Mouse (Mus musculus) ES-E14 (cell line): ENCODE results near the gene Anxa6. TPM values are rescaled to one million over a fixed set of nuclear protein-coding genes. Genes with fewer than 3 reads are reported as not detected.
A peak's percentile ranks its signal among the peaks of the same experiment; 100 is the strongest.

ENCODE experiments used
- DNase-seq: peaks from one replicate; pipeline ENCODE4 v3.0.0-alpha.2; 2013; ENCODE audit warnings: low read depth, low spot score
- H3K27ac ChIP-seq: 2 replicates; pipeline ENCODE4 v1.5.1; 2012; ENCODE audit warnings: low read depth, mild to moderate bottlenecking, low read length, moderate library complexity, mixed read lengths; ENCODE audit not compliant: poor library complexity, insufficient read depth, severe bottlenecking
- H3K36me3 ChIP-seq: 2 replicates; pipeline ENCODE4 v1.6.1; 2012; ENCODE audit warnings: mild to moderate bottlenecking, low read length, moderate library complexity, mixed read lengths; ENCODE audit not compliant: control insufficient read depth, poor library complexity, insufficient read depth, severe bottlenecking
- H3K4me1 ChIP-seq, 2 experiments: fragments of 150-350 bp in 1 of 2; sonication (generic) in 1 of 2; 2 replicates each; pipeline ENCODE4 v1.6.1; 2012; ENCODE audit warnings: low read length in 2 of 2, mild to moderate bottlenecking in 1 of 2, mixed read lengths in 1 of 2; ENCODE audit not compliant: control insufficient read depth in 2 of 2, insufficient read depth in 2 of 2, poor library complexity in 1 of 2
- H3K4me3 ChIP-seq, 2 experiments: fragments of 150-350 bp in 1 of 2; sonication (generic) in 1 of 2; 2 replicates each; pipeline ENCODE4 v1.5.1; 2012; ENCODE audit warnings: low read length in 2 of 2, low read depth in 1 of 2, mild to moderate bottlenecking in 1 of 2, mixed read lengths in 1 of 2; ENCODE audit not compliant: insufficient read depth in 1 of 2, poor library complexity in 1 of 2, severe bottlenecking in 1 of 2
- H3K9ac ChIP-seq: 2 replicates; pipeline ENCODE4 v1.6.1; 2012; ENCODE audit warnings: low read depth, mild to moderate bottlenecking, low read length, mixed read lengths; ENCODE audit not compliant: poor library complexity, insufficient read depth, severe bottlenecking
- H3K9me3 ChIP-seq: fragments of 150-350 bp; sonication (generic); 2 replicates; pipeline ENCODE4 v1.6.1; 2012; ENCODE audit warnings: low read depth, mild to moderate bottlenecking, low read length; ENCODE audit not compliant: control insufficient read depth, insufficient read depth
- CHD2 ChIP-seq: IDR thresholded peaks from 2 replicates; pipeline ENCODE4 v1.6.1; 2014; ENCODE audit warnings: mild to moderate bottlenecking, low read depth, low read length, inconsistent platforms
- HCFC1 ChIP-seq: IDR thresholded peaks from 2 replicates; pipeline ENCODE4 v1.6.1; 2012; ENCODE audit warnings: low read length, inconsistent platforms, borderline replicate concordance; ENCODE audit not compliant: insufficient read depth
- MAFK ChIP-seq: IDR thresholded peaks from 2 replicates; pipeline ENCODE4 v1.6.1; 2014; ENCODE audit warnings: mild to moderate bottlenecking, low read depth, low read length, inconsistent platforms; ENCODE audit not compliant: insufficient read depth
- ZC3H11A ChIP-seq: IDR thresholded peaks from 2 replicates; pipeline ENCODE4 v1.6.1; 2012; ENCODE audit warnings: low read depth, mild to moderate bottlenecking, inconsistent platforms, low read length, borderline replicate concordance
- ZNF384 ChIP-seq: IDR thresholded peaks from 2 replicates; pipeline ENCODE4 v1.6.1; 2012; ENCODE audit warnings: low read depth, low read length, inconsistent platforms
- in situ Hi-C, 2 experiments: fragments of 600-800 bp; cut with MboI; formaldehyde crosslinking; loops; one replicate each; pipeline ENCODE4 v1.15.1; 2025; ENCODE audit warnings: low sequenced_read_pairs in 2 of 2, inconsistent platforms in 1 of 2; ENCODE audit not compliant: unreplicated experiment in 2 of 2
- total RNA-seq: library from RNA; depleted of rRNA; stranded (reverse); fragments of 300-350 nt; gene quantifications from 2 replicates; pipeline ENCODE4 v1.2.3, GENCODE M21; 2012

Anxa6 gene
- total RNA-seq, 1 experiment = 125 TPM

GRCm38 (mm10) chr11:54987974-54988373 is 45.3 kb downstream of the Anxa6 start:
- no peak overlapping the region for H3K27ac ChIP-seq
- in situ Hi-C loops = loop anchor here (5.0 to 10.0 kb wide), 2 partner anchors 56 to 103 kb away; no protein-coding TSS in a partner anchor
- H3K9ac ChIP-seq = no peak overlapping the region
- no peak for TF ChIP-seq HCFC1
- TF ChIP-seq MAFK = no peak
- TF ChIP-seq ZNF384 = peak; percentile 97
- TF ChIP-seq ZC3H11A = peak; percentile 53; the same call in 1 of the 2 replicates
- no peak for TF ChIP-seq CHD2
- peak; percentile 65 for DNase-seq
- H3K4me3 ChIP-seq = no peak overlapping the region
- H3K36me3 ChIP-seq = peaks cover 17% of the 10 kb centered on the region; the same call in 1 of the 2 replicates
- no peaks in the 10 kb centered on the region for H3K9me3 ChIP-seq
- no peaks in the 10 kb centered on the region for H3K4me1 ChIP-seq

- H3K27ac ChIP-seq = no peak overlapping the region
- H3K9ac ChIP-seq = no peak overlapping the region
- H3K4me1 ChIP-seq = no peaks in the 10 kb centered on the region
- H3K4me3 ChIP-seq = no peak overlapping the region
- TF ChIP-seq HCFC1 = no peak
- no peak for TF ChIP-seq MAFK
- no peak for TF ChIP-seq ZC3H11A
- no peak for TF ChIP-seq CHD2
- no peaks in the 10 kb centered on the region for H3K9me3 ChIP-seq
- in situ Hi-C loops = loop anchor here (5.0 to 10.0 kb wide), 2 partner anchors 53 to 100 kb away; no protein-coding TSS in a partner anchor
- no peak for DNase-seq
- H3K36me3 ChIP-seq = peaks cover 14% of the 10 kb centered on the region; the same call in 1 of the 2 replicates
Observed at GRCm38 (mm10) chr11:54985086-54985485, 48.2 kb downstream of the Anxa6 start.

- TF ChIP-seq ZNF384 (no peak), CHD2 (no peak), ZC3H11A (no peak), MAFK (no peak), HCFC1 (no peak)
- no peaks in the 10 kb centered on the region for H3K9me3 ChIP-seq
- H3K9ac ChIP-seq = no peak overlapping the region
- no peak overlapping the region for H3K4me3 ChIP-seq
- H3K4me1 ChIP-seq = no peaks in the 10 kb centered on the region
- in situ Hi-C loops = loop anchor here in 1 of 2 experiments (10.0 kb wide), 1 partner anchor 100 kb away; no protein-coding TSS in a partner anchor
- no peak for DNase-seq
- peaks cover 13% of the 10 kb centered on the region; the same call in 1 of the 2 replicates for H3K36me3 ChIP-seq
- no peak overlapping the region for H3K27ac ChIP-seq
Observed at GRCm38 (mm10) chr11:54984581-54984980, 48.7 kb downstream of the Anxa6 start.

GRCm38 (mm10) chr11:54984085-54984484 is 49.2 kb downstream of the Anxa6 start:
- no peak overlapping the region for H3K9ac ChIP-seq
- no peak for DNase-seq
- H3K4me1 ChIP-seq = peaks cover 0 to under 1% of the 10 kb centered on the region in 2 experiments; a peak in 1 of 4 replicates
- H3K27ac ChIP-seq = no peak overlapping the region
- in situ Hi-C loops = loop anchor here in 1 of 2 experiments (10.0 kb wide), 1 partner anchor 99 kb away; no protein-coding TSS in a partner anchor
- no peak overlapping the region for H3K4me3 ChIP-seq
- H3K9me3 ChIP-seq = no peaks in the 10 kb centered on the region
- TF ChIP-seq ZC3H11A (0 out of 2 replicates have a peak, but pooled peaks have one; percentile 54), MAFK (no peak), ZNF384 (peak; percentile 81)
- H3K36me3 ChIP-seq = peaks cover 12% of the 10 kb centered on the region; the same call in 1 of the 2 replicates

- H3K4me3 ChIP-seq = no peak overlapping the region
- peaks cover 12% of the 10 kb centered on the region; the same call in 1 of the 2 replicates for H3K36me3 ChIP-seq
- no peaks in the 10 kb centered on the region for H3K9me3 ChIP-seq
- in situ Hi-C loops = loop anchor here in 1 of 2 experiments (10.0 kb wide), 1 partner anchor 98 kb away; no protein-coding TSS in a partner anchor
- no peak overlapping the region for H3K9ac ChIP-seq
- no peak for DNase-seq
- H3K27ac ChIP-seq = no peak overlapping the region
- peaks cover 0 to 3% of the 10 kb centered on the region in 2 experiments; a peak in 1 of 4 replicates for H3K4me1 ChIP-seq
- no peak for TF ChIP-seq ZC3H11A
- peak; percentile 96 for TF ChIP-seq ZNF384
Observed at GRCm38 (mm10) chr11:54982520-54982919, 50.7 kb downstream of the Anxa6 start.
